Mouse (Mus musculus): ENCODE data around the gene Tekt4. TPM values are rescaled to one million over a fixed set of nuclear protein-coding genes. Genes with fewer than 3 reads are reported as not detected.

Tekt4 gene
- total RNA-seq, 2 experiments from 2014 or later: not detected

- no peak for ATAC-seq (replicated peaks; ENCODE audit: low FRiP score, poor library complexity, severe bottlenecking)
Observed at GRCm38 (mm10) chr17:25430534-25430933, 23.9 kb upstream of the Tekt4 start.

GRCm38 (mm10) chr17:25432433-25433181 is 21.8 kb upstream of the Tekt4 start:
- no peak for ATAC-seq (replicated peaks; ENCODE audit: low FRiP score, poor library complexity, severe bottlenecking)

- no peak for ATAC-seq (replicated peaks; ENCODE audit: low FRiP score, poor library complexity, severe bottlenecking)
Observed at GRCm38 (mm10) chr17:25433223-25433616, 21.2 kb upstream of the Tekt4 start.

GRCm38 (mm10) chr17:25433617-25434606 is 20.5 kb upstream of the Tekt4 start, which contains the start of gene Cacna1h:
Gene Cacna1h, minus strand, starts transcription at chr17:25433783.
- ATAC-seq (replicated peaks; ENCODE audit: low FRiP score, poor library complexity, severe bottlenecking): no peak

- no peak for ATAC-seq (replicated peaks; ENCODE audit: low FRiP score, poor library complexity, severe bottlenecking)
Observed at GRCm38 (mm10) chr17:25441417-25441816, 13.0 kb upstream of the Tekt4 start.

- no peak for ATAC-seq (replicated peaks; ENCODE audit: low FRiP score, poor library complexity, severe bottlenecking)
Observed at GRCm38 (mm10) chr17:25442889-25443288, 11.5 kb upstream of the Tekt4 start.

- ATAC-seq (replicated peaks; ENCODE audit: low FRiP score, poor library complexity, severe bottlenecking): no peak
Observed at GRCm38 (mm10) chr17:25445074-25445473, 9.3 kb upstream of the Tekt4 start.

GRCm38 (mm10) chr17:25445841-25446240 is 8.6 kb upstream of the Tekt4 start:
- no peak for ATAC-seq (replicated peaks; ENCODE audit: low FRiP score, poor library complexity, severe bottlenecking)

- ATAC-seq (replicated peaks; ENCODE audit: low FRiP score, poor library complexity, severe bottlenecking): no peak
Observed at GRCm38 (mm10) chr17:25447865-25448264, 6.5 kb upstream of the Tekt4 start.

- ATAC-seq (replicated peaks; ENCODE audit: low FRiP score, poor library complexity, severe bottlenecking): no peak
Observed at GRCm38 (mm10) chr17:25450329-25450728, 4.1 kb upstream of the Tekt4 start.

- no peak for ATAC-seq (replicated peaks; ENCODE audit: low FRiP score, poor library complexity, severe bottlenecking)
Observed at GRCm38 (mm10) chr17:25452246-25452965, 2.0 kb upstream of the Tekt4 start.

- no peak for ATAC-seq (replicated peaks; ENCODE audit: low FRiP score, poor library complexity, severe bottlenecking)
Observed at GRCm38 (mm10) chr17:25456540-25456939, 2.1 kb downstream of the Tekt4 start.

GRCm38 (mm10) chr17:25462236-25462875 is 7.9 kb downstream of the Tekt4 start:
- no peak for ATAC-seq (replicated peaks; ENCODE audit: low FRiP score, poor library complexity, severe bottlenecking)

- no peak for ATAC-seq (replicated peaks; ENCODE audit: low FRiP score, poor library complexity, severe bottlenecking)
Observed at GRCm38 (mm10) chr17:25463326-25463945, 9.0 kb downstream of the Tekt4 start.

GRCm38 (mm10) chr17:25464091-25464490 is 9.7 kb downstream of the Tekt4 start:
- no peak for ATAC-seq (replicated peaks; ENCODE audit: low FRiP score, poor library complexity, severe bottlenecking)

GRCm38 (mm10) chr17:25466257-25466656 is 11.8 kb downstream of the Tekt4 start:
- ATAC-seq (replicated peaks; ENCODE audit: low FRiP score, poor library complexity, severe bottlenecking): no peak

- ATAC-seq (replicated peaks; ENCODE audit: low FRiP score, poor library complexity, severe bottlenecking): no peak
Observed at GRCm38 (mm10) chr17:25467781-25468180, 13.4 kb downstream of the Tekt4 start.

GRCm38 (mm10) chr17:25468301-25468700 is 13.9 kb downstream of the Tekt4 start:
- ATAC-seq (replicated peaks; ENCODE audit: low FRiP score, poor library complexity, severe bottlenecking): no peak

- no peak for ATAC-seq (replicated peaks; ENCODE audit: low FRiP score, poor library complexity, severe bottlenecking)
Observed at GRCm38 (mm10) chr17:25469798-25470197, 15.4 kb downstream of the Tekt4 start.

All from erythroid progenitor cell, adult 5-6 weeks (primary cell).